Mouse (Mus musculus) heart, postnatal 14 days (tissue): ENCODE measurements around the gene Arl6ip1. TPM values are rescaled to one million over a fixed set of nuclear protein-coding genes. Genes with fewer than 3 reads are reported as not detected.

Experiments
- DNase-seq, 2 experiments: peaks; one replicate each; pipeline ENCODE4 v3.0.0; 2021 to 2022
- intact Hi-C: fragments of 180-260 bp; cut with DNase I; formaldehyde crosslinking; loops from one replicate; pipeline ENCODE4 v1.15.1; 2025
- total RNA-seq, 2 experiments: library from RNA; stranded (reverse); gene quantifications; 2 replicates each; pipeline ENCODE4 v1.2.3; 2021

The Arl6ip1 gene
- total RNA-seq, 2 experiments from 2014 or later, result 38.1 to 42.3 TPM

DNA sequence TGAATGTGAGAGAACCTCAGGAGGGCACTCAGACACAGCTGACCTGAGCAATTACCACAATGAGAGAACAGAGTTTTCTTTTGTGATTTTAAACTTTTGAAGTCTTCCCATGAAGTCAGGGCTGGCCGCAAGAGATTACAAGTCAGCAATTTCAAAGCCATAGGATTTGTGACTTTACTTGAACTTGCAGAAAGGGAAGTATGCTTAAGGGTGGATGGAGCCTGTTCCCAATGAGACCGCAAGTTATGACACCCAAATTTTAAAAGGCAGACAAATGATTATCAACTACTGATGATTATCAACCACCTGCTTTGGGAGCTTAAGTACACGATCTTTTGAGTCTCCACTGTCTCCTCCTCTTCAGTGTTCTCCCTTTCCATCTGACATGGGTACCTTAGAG, 11.0 kb downstream of the Arl6ip1 start:
- intact Hi-C loops, result no loop called here
- DNase-seq, result no peak

DNA sequence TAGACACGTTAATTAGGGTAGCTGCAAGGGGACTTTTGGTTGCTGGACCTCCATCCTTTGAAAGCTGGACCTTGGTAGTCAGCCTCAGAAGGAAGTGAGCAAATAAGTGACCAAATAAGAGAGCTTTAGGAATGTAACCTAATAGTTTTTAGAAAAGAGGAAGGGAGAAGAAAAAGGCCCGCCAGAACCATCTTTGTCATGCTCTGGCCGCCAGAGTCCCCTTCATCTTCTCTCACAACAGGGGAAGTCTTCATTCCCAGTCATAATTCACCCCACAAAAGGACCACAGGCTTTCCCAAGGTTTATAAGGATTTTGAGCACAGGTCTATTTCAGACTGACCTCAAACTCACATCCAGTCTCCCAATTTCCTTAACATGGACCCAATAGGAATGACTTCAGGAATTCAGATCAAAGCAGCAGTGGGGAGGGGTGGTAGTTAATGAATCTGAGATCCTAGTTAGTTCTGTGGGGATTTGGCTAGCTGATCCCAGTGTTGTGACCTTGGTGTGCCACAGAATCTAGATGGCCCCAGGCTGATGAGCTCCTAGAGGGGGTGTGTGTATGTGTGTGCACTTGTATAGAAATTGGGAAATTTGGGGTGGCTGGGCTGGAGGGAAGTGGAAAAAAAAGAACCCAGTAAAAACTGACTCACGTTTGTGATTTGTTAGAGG, 11.8 kb downstream of the Arl6ip1 start:
- no peak for DNase-seq
- intact Hi-C loops, result no loop called here

DNA sequence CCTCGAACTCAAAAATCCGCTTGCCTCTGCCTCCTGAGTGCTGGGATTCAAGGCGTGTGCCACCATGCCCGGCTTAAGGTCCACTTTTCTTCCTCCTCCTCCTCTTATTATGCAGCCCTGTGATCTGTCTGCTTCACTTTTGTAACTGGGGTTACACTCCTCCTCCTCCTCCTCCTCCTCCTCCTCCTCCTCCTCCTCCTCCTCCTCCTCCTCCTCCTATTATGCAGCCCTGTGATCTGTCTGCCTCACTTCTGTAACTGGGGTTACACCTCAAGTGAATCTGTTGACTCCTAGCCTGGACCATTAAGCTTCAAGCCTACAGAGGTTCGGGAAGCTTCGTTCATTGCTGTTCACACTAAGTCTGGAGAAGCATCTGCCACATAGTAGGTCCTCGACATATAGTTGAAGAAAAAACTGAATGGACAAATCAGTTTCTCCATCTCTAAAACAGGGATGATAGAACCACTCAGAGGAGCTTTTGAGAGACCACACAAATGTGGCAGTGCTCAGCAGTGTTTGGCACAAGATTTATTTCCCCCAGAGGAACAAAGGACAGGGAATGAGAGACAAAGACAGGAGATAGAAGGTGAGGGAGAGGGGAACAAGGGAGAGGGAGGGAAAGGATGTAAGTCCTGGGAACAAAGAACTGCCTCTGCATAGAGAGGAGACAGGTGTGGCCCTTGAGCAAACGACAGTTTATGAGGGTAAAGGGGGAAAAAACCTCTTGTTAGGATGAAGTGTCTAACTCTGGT, 12.5 kb downstream of the Arl6ip1 start:
- DNase-seq, result no peak
- intact Hi-C loops, result no loop called here

GRCm38 (mm10) chr7:118115877-118116568, 13.4 kb downstream of the Arl6ip1 start, which contains the start of gene Rps15a:
TSS of gene Rps15a (minus strand) at chr7:118116188.
- intact Hi-C loops, result no loop called here
- DNase-seq, result peak; percentile 94 to 95

DNA sequence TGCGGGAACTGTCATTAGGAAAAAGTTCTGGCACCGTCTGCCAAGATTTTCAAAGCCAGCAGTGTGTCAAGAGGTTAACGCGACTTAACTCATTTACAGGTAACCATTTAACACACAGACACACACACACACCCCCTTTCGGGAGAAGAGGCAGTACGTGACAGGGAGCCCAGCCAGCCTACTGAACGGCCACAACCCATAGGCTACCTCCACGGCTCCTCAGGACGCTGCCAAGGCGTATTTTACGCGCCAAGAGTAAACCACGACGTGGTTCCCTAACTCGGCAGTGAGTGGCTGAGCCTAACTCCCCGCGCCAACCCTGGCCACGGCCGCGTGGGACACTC, 14.0 kb downstream of the Arl6ip1 start:
- DNase-seq, result no peak
- intact Hi-C loops, result no loop called here

- intact Hi-C loops, result no loop called here
- no peak for DNase-seq
Measured at GRCm38 (mm10) chr7:118113541-118114297, 15.7 kb downstream of the Arl6ip1 start.

DNA sequence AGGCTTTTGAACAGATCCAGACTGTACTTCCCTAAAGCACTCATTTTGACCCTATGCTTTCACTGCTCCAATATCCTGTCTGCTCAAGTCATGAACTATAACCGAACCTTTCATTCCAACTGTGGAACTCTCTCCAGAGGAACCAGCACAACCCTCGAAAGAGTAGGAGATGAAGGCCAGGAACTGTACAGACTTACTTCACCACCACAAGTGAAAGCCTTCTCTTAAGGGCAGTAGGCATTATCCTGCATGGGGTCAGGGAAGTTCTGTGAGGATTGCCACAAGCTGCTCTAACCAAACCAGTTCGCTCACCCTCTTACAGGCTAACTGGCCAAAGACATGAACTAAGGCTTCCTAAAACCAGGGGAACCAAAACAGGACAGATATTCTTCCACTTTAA, 18.3 kb downstream of the Arl6ip1 start:
- intact Hi-C loops, result no loop called here
- DNase-seq, result no peak

- intact Hi-C loops, result no loop called here
- DNase-seq, result no peak
Measured at GRCm38 (mm10) chr7:118107671-118108070, 21.8 kb downstream of the Arl6ip1 start.

- no peak for DNase-seq
- intact Hi-C loops, result loop anchor here (5.0 kb wide), 5 partner anchors 222 to 1562 kb away; partner anchors contain the start of gene Xylt1
Measured at GRCm38 (mm10) chr7:118104458-118105052, 24.9 kb downstream of the Arl6ip1 start.

DNA sequence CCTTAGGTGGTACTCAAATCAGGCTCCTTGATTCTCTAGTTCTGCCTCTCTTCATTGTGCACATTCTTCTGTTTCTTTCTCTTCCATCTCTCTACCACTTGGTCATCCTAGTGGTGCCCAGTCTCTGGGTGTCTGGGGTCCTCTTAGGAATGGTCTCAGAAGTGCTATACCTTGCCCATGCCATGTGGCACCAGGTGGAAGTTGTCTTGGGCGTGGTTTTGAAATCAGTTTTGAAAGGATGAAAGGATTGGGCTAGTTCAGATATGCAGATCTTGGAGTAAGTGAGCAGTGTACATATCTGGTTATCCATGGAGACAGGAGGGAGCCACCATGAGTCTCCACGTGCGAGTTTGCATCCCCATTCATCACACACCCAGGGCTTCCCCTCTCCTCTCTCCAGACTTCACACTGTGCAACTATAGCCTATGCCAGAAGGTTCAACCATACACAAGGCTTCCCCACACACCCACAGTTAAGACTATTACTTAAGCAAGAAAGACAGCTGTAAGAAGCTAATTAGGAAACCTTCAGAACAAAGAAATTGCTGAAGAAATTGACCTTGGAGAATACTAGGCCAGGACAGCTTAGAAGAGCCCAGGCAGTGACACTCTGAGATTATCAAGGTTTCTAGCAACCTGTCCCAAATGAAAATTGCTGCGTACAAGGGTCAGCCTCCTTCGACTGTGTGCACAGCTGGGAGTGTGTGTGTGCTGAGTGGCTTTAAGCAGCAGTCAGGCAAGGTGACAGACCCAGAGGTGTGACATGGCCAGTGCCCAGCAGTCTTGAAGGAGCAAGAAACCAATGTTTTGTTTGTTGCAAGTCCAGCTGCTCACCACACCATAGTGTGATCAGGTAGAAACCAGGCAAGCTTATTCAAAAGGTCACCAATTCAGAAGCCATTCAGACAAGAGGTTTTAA, 25.7 kb downstream of the Arl6ip1 start:
- no peak for DNase-seq
- intact Hi-C loops, result loop anchor here (5.0 kb wide), 5 partner anchors 221 to 1561 kb away; partner anchors contain the start of gene Xylt1

DNA sequence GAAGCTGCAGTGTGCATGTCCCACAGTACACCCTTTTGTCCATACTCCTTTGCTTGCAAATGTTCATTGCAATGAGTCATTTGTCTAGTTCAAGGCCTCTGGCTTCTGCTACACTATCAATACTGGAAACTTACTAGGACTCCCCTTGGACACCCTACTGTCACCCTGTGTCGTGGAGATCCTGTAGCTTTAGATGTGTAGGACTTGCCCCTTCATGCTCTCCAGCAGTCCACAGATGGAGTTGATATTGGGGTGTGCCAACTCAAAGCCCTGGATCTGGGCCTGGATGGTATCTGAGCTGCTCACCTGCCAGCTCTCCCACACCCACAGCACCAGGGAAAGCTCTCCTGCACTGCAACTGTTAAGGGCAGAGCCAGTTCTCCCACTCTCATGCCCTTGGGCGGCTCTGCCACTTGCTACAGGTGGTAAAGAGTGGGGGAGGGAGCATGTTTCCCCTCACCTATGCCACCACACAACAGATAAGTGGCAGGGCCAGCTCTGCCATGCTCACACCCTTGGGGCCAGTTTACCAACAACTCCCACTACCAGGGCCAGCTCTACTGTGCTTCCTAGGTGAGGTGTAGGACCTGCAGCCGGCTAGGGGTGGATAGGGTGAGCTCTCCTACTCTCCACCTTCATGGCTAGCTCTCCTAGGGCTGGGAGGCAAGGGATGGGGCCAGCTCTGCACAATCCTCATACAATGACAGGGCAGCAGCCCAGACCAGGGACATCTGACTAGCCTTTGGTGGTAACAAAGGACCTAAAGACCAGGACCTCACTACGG, 26.6 kb downstream of the Arl6ip1 start:
- DNase-seq, result no peak

GRCm38 (mm10) chr7:118102231-118102630, 27.2 kb downstream of the Arl6ip1 start:
- intact Hi-C loops, result loop anchor here (5.0 kb wide), 5 partner anchors 220 to 1560 kb away; partner anchors contain the start of gene Xylt1
- peak; percentile 14 to 57 for DNase-seq

More for the DNA sequence above, 26.6 kb downstream of the Arl6ip1 start:
- intact Hi-C loops, result loop anchor here (5.0 kb wide), 5 partner anchors 221 to 1561 kb away; partner anchors contain the start of gene Xylt1

DNA sequence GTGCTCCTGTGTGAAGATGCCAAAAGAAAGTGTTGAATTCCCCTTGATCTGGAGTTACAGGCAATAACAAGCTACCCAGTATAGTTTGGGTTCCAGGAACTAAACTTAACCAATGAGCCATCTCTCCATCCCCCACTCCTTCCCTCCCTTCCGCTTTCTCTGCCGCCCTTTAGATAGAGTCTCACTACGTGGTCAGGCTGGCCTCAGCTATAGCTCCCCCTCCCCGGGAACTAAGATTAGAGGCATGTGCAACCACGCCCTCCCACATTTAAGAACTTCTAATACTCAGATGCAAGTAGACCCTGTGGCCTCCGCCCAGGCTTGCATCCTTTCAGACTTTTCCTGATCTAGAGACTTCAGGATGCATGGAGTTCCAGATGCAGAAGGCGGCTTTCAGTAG, 31.8 kb downstream of the Arl6ip1 start:
- intact Hi-C loops, result no loop called here
- no peak for DNase-seq

DNA sequence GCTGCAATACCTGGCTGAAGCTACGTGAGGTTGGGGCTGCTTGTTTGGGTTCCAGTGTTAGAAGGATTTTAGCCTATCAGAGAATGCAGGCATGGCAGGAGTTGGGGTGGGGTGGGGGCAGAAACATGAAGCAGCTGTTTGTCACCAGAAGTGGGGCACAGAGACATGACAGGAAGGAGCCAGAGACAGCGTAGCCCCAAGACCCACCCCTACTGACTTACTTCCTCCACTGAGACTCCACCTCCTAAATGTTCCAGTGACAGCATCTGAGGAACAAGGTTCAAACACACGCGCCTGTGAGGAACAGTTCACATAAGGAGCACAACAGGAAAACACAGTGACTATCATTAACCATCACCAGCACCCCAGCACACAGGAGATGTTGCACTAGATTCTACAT, 49.5 kb downstream of the Arl6ip1 start:
- intact Hi-C loops, result no loop called here
- DNase-seq, result no peak

- DNase-seq, result no peak
- intact Hi-C loops, result no loop called here
Measured at GRCm38 (mm10) chr7:118079097-118079496, 50.4 kb downstream of the Arl6ip1 start.
